Mouse (Mus musculus): ENCODE results near the gene Mapk8. TPM values are rescaled to one million over a fixed set of nuclear protein-coding genes. Genes with fewer than 3 reads are reported as not detected.

Gene Mapk8
- total and polyA plus RNA-seq, 2 experiments: 12.1 to 26.9 TPM

DNA sequence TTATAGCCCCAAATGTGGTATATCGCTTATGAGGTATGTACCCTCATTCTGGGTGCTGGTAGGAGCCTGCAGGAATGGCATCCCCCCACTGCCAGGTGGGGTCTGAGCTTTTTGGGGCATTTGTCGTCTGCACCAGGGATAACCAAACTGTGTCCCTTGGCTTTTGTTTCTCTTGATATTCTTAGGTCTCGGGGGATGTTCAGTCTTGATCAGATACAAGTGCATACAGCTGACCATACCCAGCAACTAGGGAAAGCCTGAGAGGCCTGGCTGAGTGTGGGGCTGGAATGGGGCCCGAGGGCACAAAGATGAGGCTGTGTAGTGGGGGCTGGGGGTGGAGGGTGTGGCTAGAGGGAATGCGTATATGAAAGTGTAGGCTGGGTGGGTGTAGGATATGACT lies 83.3 kb downstream of the Mapk8 start:
- Histone ChIP-seq H3K4me3 (ENCODE audit: insufficient read depth, low read depth, low read length) (no peak overlapping the region), H3K79me2 (ENCODE audit: control insufficient read depth, insufficient read depth, low read length) (no peaks in the 10 kb centered on the region), H3K36me3 (ENCODE audit: control insufficient read depth, insufficient read depth, low read length) (no peaks in the 10 kb centered on the region), H3K27ac (replicated peaks; ENCODE audit: insufficient read depth, low read depth, low read length) (no peak overlapping the region), H3K9ac (ENCODE audit: low read depth, low read length) (no peak overlapping the region), H3K4me1 (ENCODE audit: control insufficient read depth, insufficient read depth, low read length) (peaks cover 2% of the 10 kb centered on the region), H3K27me3 (ENCODE audit: control insufficient read depth, insufficient read depth, low read length) (no peaks in the 10 kb centered on the region)
- DNase-seq (ENCODE audit: extremely low read depth, low read depth, low spot score): no peak
- TF ChIP-seq CTCF (IDR thresholded peaks at IDR 0.05; ENCODE audit: low read depth, low read length) (no peak), POLR2A (IDR thresholded peaks at IDR 0.05; ENCODE audit: extremely low read depth, insufficient read depth, low read length) (no peak)
- WGBS: 75% methylated on average over 5 of the region's 5 CpGs

DNA sequence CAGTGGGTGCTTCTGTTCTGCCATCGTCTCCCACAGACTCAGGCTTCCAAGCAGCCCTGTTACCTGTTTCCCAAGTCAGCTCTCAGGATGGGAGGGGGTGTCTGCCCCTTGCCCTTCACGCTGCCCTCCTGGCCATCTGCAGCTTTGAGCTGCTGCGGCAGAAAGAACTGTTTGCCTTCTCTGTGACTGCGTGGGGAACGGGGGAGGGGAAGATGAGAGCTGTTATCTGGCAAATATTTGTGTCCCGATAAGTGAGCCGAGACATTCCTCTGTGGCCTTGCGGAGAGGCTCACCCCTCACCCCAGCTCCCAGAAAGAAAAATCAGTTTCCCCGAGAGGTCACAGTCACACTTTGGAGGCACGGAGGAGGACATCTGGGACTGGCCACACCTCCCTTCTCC lies 84.2 kb downstream of the Mapk8 start:
- H3K4me3 ChIP-seq (ENCODE audit: insufficient read depth, low read depth, low read length): no peak overlapping the region
- peaks cover 2% of the 10 kb centered on the region for H3K4me1 ChIP-seq (ENCODE audit: control insufficient read depth, insufficient read depth, low read length)
- TF ChIP-seq POLR2A (IDR thresholded peaks at IDR 0.05; ENCODE audit: extremely low read depth, insufficient read depth, low read length) (no peak), CTCF (IDR thresholded peaks at IDR 0.05; ENCODE audit: low read depth, low read length) (no peak)
- 2% methylated on average over 10 of the region's 10 CpGs for WGBS
- DNase-seq (ENCODE audit: extremely low read depth, low read depth, low spot score): no peak
- H3K9ac ChIP-seq (ENCODE audit: low read depth, low read length): no peak overlapping the region
- H3K79me2 ChIP-seq (ENCODE audit: control insufficient read depth, insufficient read depth, low read length): no peaks in the 10 kb centered on the region
- no peak overlapping the region for H3K27ac ChIP-seq (replicated peaks; ENCODE audit: insufficient read depth, low read depth, low read length)
- H3K36me3 ChIP-seq (ENCODE audit: control insufficient read depth, insufficient read depth, low read length): no peaks in the 10 kb centered on the region
- no peaks in the 10 kb centered on the region for H3K27me3 ChIP-seq (ENCODE audit: control insufficient read depth, insufficient read depth, low read length)

DNA sequence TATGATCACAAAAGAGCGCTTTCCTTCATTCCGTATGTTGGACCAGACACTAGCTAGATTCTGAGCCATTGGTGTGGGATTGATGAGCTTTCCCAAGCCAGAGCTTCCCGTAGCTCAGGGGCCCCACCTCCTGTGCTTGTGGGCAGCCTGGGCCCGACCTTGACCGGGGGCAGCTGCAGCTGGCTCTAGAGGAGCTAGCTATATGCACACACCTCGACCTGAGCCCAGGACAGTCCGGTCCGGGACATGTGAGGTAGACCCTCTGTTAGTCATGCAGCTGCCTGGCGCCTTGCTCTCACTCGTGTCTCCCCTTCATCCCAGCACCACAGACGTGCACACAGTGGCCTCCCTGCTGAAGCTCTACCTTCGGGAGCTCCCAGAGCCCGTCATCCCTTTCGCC lies 84.8 kb downstream of the Mapk8 start:
- no peak overlapping the region for H3K27ac ChIP-seq (replicated peaks; ENCODE audit: insufficient read depth, low read depth, low read length)

DNA sequence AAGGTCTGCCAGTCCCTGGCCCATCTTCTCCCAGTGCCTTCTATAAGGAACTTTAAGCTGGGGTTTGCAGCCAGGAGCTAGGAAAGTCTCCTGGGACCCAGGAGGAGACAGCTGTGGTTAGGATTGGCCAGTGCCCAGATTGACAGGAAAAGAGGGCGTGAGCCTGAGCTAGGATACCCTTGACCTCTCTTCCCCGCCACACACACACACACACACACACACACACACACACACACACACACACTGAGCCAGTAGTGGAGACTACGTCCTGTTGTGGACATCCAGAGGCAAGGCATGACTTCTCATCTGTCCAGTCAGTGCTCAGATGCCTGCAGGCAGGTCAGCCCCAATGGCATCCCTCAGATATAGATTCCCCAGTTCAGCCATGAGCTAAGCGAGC lies 85.4 kb downstream of the Mapk8 start:
- no peaks in the 10 kb centered on the region for H3K27me3 ChIP-seq (ENCODE audit: control insufficient read depth, insufficient read depth, low read length)
- WGBS: 28% methylated on average over 3 of the region's 4 CpGs
- H3K9ac ChIP-seq (ENCODE audit: low read depth, low read length): no peak overlapping the region
- peaks cover 2% of the 10 kb centered on the region for H3K4me1 ChIP-seq (ENCODE audit: control insufficient read depth, insufficient read depth, low read length)
- DNase-seq (ENCODE audit: extremely low read depth, low read depth, low spot score): no peak
- no peaks in the 10 kb centered on the region for H3K36me3 ChIP-seq (ENCODE audit: control insufficient read depth, insufficient read depth, low read length)
- no peak overlapping the region for H3K4me3 ChIP-seq (ENCODE audit: insufficient read depth, low read depth, low read length)
- H3K79me2 ChIP-seq (ENCODE audit: control insufficient read depth, insufficient read depth, low read length): no peaks in the 10 kb centered on the region
- TF ChIP-seq CTCF (IDR thresholded peaks at IDR 0.05; ENCODE audit: low read depth, low read length): no peak
- H3K27ac ChIP-seq (replicated peaks; ENCODE audit: insufficient read depth, low read depth, low read length): no peak overlapping the region

More for the DNA sequence above, 84.8 kb downstream of the Mapk8 start:
- H3K4me1 ChIP-seq (ENCODE audit: control insufficient read depth, insufficient read depth, low read length): peaks cover 2% of the 10 kb centered on the region
- DNase-seq (ENCODE audit: extremely low read depth, low read depth, low spot score): no peak
- no peak for TF ChIP-seq CTCF (IDR thresholded peaks at IDR 0.05; ENCODE audit: low read depth, low read length)
- no peak for TF ChIP-seq POLR2A (IDR thresholded peaks at IDR 0.05; ENCODE audit: extremely low read depth, insufficient read depth, low read length)
- H3K4me3 ChIP-seq (ENCODE audit: insufficient read depth, low read depth, low read length): no peak overlapping the region
- H3K36me3 ChIP-seq (ENCODE audit: control insufficient read depth, insufficient read depth, low read length): no peaks in the 10 kb centered on the region
- WGBS: 19% methylated on average over 14 of the region's 14 CpGs
- no peaks in the 10 kb centered on the region for H3K27me3 ChIP-seq (ENCODE audit: control insufficient read depth, insufficient read depth, low read length)
- no peak overlapping the region for H3K9ac ChIP-seq (ENCODE audit: low read depth, low read length)
- H3K79me2 ChIP-seq (ENCODE audit: control insufficient read depth, insufficient read depth, low read length): no peaks in the 10 kb centered on the region

DNA sequence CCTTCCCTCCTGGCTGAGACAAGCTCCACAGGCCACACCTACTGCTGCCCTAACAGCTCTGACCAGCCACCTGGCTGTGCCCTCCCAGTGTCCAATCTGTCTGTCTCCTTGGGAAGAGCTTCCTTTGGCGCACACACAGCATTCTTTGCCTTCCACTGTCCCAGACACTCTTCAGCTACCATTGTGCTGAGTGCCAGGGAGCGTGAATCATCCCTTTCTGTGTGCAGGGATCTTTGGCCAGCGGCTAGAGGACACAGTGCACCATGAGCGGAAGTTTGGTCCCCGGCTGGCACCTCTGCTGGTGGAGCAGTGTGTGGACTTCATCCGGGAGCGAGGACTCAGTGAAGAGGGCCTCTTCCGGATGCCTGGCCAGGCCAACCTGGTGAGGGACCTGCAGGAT lies 88.1 kb downstream of the Mapk8 start:
- 83% methylated on average over 8 of the region's 8 CpGs for WGBS
- Histone ChIP-seq H3K4me3 (ENCODE audit: insufficient read depth, low read depth, low read length) (no peak overlapping the region), H3K4me1 (ENCODE audit: control insufficient read depth, insufficient read depth, low read length) (peaks cover 2% of the 10 kb centered on the region), H3K36me3 (ENCODE audit: control insufficient read depth, insufficient read depth, low read length) (no peaks in the 10 kb centered on the region), H3K9ac (ENCODE audit: low read depth, low read length) (no peak overlapping the region), H3K27me3 (ENCODE audit: control insufficient read depth, insufficient read depth, low read length) (no peaks in the 10 kb centered on the region), H3K27ac (replicated peaks; ENCODE audit: insufficient read depth, low read depth, low read length) (no peak overlapping the region), H3K79me2 (ENCODE audit: control insufficient read depth, insufficient read depth, low read length) (no peaks in the 10 kb centered on the region)
- TF ChIP-seq POLR2A (IDR thresholded peaks at IDR 0.05; ENCODE audit: extremely low read depth, insufficient read depth, low read length): no peak
- TF ChIP-seq CTCF (IDR thresholded peaks at IDR 0.05; ENCODE audit: low read depth, low read length): no peak
- no peak for DNase-seq (ENCODE audit: extremely low read depth, low read depth, low spot score)

DNA sequence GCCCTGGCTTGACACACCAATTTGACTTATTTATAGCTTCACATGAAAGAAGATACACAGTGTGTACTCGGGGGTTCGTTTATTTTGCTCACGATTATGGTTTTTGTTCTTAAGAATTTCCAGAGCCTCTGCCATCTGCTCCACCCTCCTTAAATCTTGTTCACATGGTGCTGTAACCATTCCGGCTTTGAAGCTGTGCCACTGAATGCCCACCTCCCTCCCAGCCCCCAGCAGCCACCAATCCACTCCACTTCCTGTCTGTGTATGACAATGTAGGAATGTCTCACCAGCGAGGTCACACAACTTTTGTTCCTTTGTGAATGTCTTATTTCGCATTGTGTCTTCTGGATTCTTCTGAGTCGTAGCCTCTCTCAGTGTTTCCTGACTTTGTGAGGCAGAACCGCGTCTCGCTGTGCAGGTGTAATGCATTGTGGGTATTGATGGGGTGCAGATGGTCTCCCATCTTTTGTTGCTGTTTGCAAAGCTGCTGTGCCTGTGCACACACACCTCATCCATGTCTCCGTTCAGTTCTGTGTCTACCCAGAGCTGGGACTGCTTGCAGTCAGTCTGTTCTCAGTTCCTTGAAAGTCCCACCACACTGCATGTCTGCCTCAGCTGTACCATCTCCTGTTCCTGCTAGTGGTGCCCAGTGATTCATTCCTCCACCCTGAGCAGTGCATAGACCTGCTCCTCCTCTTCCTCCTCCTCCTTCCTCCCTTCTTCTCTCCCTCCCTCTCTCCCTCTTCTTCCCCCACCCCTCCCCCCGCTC lies 89.2 kb downstream of the Mapk8 start:
- TF ChIP-seq CTCF (IDR thresholded peaks at IDR 0.05; ENCODE audit: low read depth, low read length) (no peak), POLR2A (IDR thresholded peaks at IDR 0.05; ENCODE audit: extremely low read depth, insufficient read depth, low read length) (no peak)
- H3K4me3 ChIP-seq (ENCODE audit: insufficient read depth, low read depth, low read length): no peak overlapping the region
- H3K27me3 ChIP-seq (ENCODE audit: control insufficient read depth, insufficient read depth, low read length): no peaks in the 10 kb centered on the region
- no peak overlapping the region for H3K27ac ChIP-seq (replicated peaks; ENCODE audit: insufficient read depth, low read depth, low read length)
- 73% methylated on average over 12 of the region's 12 CpGs for WGBS
- no peaks in the 10 kb centered on the region for H3K36me3 ChIP-seq (ENCODE audit: control insufficient read depth, insufficient read depth, low read length)
- no peak for DNase-seq (ENCODE audit: extremely low read depth, low read depth, low spot score)
- no peak overlapping the region for H3K9ac ChIP-seq (ENCODE audit: low read depth, low read length)
- no peaks in the 10 kb centered on the region for H3K79me2 ChIP-seq (ENCODE audit: control insufficient read depth, insufficient read depth, low read length)
- H3K4me1 ChIP-seq (ENCODE audit: control insufficient read depth, insufficient read depth, low read length): peaks cover 2% of the 10 kb centered on the region
